Mouse (Mus musculus) natural killer cell, adult 2 months (primary cell): Measurements from ENCODE around the gene Mup15.
"Not testable (repeated sequence)": the region's sequence is repeated elsewhere in the genome, so short reads cannot be mapped to it uniquely, and the experiment has no call there.

ENCODE experiments used
- DNase-seq, 2 experiments: peaks; one replicate each; pipeline ENCODE4 v3.0.0; 2022; ENCODE audit warnings: low spot score in 2 of 2

The Mup15 gene

DNA sequence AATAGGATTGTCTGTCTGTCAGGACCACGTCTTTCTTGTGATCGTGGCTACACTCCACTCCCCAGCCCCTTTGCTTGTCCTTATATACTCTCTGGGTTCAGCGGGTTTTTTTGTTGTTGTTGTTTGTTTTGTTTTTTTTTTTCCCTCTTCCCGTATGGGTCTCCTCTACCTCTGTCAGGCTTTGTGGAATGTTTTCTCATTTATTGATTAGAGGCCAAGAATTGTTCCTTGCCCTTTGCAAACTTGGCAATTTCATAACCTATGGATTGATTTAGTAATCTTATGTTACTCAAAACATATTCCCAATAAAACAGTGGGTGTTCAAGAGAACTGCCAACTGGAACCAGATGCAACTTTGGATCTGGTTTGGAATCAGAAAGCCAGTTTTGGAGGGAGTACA lies at the start of gene Mup15:
TSS of gene Mup15 (minus strand) at position 101 of the 400 bp plus-strand sequence.
- DNase-seq = not testable (repeated sequence)
